Mouse (Mus musculus): ENCODE measurements at regions not wholly inside any gene's neighbourhood (a gene's known extent, or its start where the extent isn't known, plus 50 kb on each side); places are given as distances from the start of the nearest gene placed in this dataset.
A peak's percentile ranks its signal among the peaks of the same experiment; 100 is the strongest.
"Not testable (repeated sequence)": the region's sequence is repeated elsewhere in the genome, so short reads cannot be mapped to it uniquely, and the experiment has no call there.

DNA sequence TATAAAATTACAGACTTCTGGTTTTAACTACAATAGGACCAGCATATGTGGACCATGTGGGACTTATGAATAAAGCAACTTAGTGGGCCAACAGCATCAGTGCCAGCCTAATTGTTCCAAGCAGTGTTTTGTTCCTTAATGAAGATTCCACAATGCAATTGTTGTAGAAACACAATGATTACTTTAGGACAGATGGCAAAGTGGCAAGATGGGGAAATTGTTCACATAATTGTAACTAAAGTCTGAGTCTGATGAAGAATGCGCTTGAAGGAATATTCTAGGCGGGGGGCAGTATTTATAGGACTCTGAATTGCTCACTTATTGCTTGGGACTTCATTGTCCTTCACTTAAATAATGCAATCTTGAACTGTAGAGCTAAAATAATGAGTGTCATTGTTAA, 253.4 kb upstream of the Kcnj3 start:
- ATAC-seq (ENCODE audit: low FRiP score) = no peak
- H3K4me1 ChIP-seq (replicated peaks) = no peaks in the 10 kb centered on the region
- no peaks in the 10 kb centered on the region for H3K36me3 ChIP-seq
- H3K4me3 ChIP-seq = no peak overlapping the region
- no peak overlapping the region for H3K9ac ChIP-seq
- 70% methylated on average over 2 of the region's 2 CpGs for WGBS
- no peak overlapping the region for H3K27ac ChIP-seq
- no peaks in the 10 kb centered on the region for H3K9me3 ChIP-seq
- no peak overlapping the region for H3K4me2 ChIP-seq
- H3K27me3 ChIP-seq = no peaks in the 10 kb centered on the region

GRCm38 (mm10) chr2:55206891-55207290, 228.9 kb upstream of the Kcnj3 start:
- no peaks in the 10 kb centered on the region for H3K27me3 ChIP-seq
- H3K27ac ChIP-seq = no peak overlapping the region
- H3K4me1 ChIP-seq (replicated peaks) = no peaks in the 10 kb centered on the region
- ATAC-seq (ENCODE audit: low FRiP score) = no peak
- H3K4me2 ChIP-seq = no peak overlapping the region
- no peaks in the 10 kb centered on the region for H3K9me3 ChIP-seq
- whole genome bisulfite sequencing = 86% methylated on average over 1 of the region's 1 CpGs
- no peak overlapping the region for H3K9ac ChIP-seq
- H3K36me3 ChIP-seq = no peaks in the 10 kb centered on the region
- no peak overlapping the region for H3K4me3 ChIP-seq

DNA sequence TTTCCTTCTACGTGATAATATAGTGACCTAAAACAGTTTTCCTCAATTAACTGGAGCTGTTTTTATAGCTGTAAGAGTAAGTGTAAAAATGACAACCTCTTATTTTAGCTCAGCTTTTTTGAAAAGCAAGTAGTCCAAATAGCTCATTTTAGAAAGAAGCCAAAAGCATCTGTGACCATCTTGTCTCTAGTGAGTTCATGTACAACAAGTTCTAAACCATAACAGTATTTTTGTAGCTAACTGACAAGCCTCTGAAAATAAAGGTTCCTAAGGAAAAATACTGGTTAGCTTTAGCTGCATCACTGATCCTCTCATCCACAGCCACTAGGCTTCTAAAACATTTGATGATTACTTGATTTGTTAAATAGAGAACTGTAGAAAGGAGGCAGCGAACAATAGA, 227.2 kb upstream of the Kcnj3 start:
- Histone ChIP-seq H3K4me3 (no peak overlapping the region), H3K9me3 (no peaks in the 10 kb centered on the region), H3K27me3 (no peaks in the 10 kb centered on the region), H3K27ac (no peak overlapping the region), H3K4me1 (replicated peaks) (no peaks in the 10 kb centered on the region), H3K9ac (no peak overlapping the region), H3K4me2 (no peak overlapping the region), H3K36me3 (no peaks in the 10 kb centered on the region)
- WGBS = 92% methylated on average over 2 of the region's 2 CpGs
- ATAC-seq (ENCODE audit: low FRiP score) = no peak

- H3K27ac ChIP-seq = no peak overlapping the region
- H3K4me2 ChIP-seq = no peak overlapping the region
- no peaks in the 10 kb centered on the region for H3K9me3 ChIP-seq
- H3K4me3 ChIP-seq = no peak overlapping the region
- H3K4me1 ChIP-seq (replicated peaks) = no peaks in the 10 kb centered on the region
- ATAC-seq (ENCODE audit: low FRiP score) = no peak
- H3K9ac ChIP-seq = no peak overlapping the region
- no peaks in the 10 kb centered on the region for H3K36me3 ChIP-seq
- 56% methylated on average over 3 of the region's 3 CpGs for WGBS
- H3K27me3 ChIP-seq = no peaks in the 10 kb centered on the region
Observed at GRCm38 (mm10) chr2:55209848-55210390, 225.9 kb upstream of the Kcnj3 start.

DNA sequence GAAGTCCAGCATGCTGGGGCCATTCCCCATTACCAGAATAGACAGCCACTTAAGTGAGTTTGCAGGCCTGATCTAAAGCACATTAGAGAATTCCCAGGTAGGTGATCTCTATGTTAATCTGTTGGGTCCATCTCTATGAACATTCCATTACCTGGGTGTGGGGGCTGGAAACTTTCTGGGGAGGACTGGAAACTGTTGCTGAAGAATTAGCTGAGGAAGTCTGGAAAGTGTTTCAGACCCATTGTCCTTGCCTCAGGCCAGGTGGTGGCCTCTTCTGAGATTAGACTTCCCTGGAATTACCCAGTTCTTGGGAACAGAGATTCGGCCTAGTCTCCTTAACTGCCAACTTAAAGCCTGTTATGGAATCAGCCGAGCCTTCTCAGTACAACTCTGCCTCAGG, 224.5 kb upstream of the Kcnj3 start:
- Histone ChIP-seq H3K4me3 (no peak overlapping the region), H3K36me3 (no peaks in the 10 kb centered on the region), H3K27me3 (no peaks in the 10 kb centered on the region), H3K9me3 (no peaks in the 10 kb centered on the region), H3K9ac (no peak overlapping the region), H3K4me2 (no peak overlapping the region), H3K4me1 (replicated peaks) (no peaks in the 10 kb centered on the region), H3K27ac (no peak overlapping the region)
- WGBS = 94% methylated on average over 2 of the region's 2 CpGs
- ATAC-seq (ENCODE audit: low FRiP score) = no peak

DNA sequence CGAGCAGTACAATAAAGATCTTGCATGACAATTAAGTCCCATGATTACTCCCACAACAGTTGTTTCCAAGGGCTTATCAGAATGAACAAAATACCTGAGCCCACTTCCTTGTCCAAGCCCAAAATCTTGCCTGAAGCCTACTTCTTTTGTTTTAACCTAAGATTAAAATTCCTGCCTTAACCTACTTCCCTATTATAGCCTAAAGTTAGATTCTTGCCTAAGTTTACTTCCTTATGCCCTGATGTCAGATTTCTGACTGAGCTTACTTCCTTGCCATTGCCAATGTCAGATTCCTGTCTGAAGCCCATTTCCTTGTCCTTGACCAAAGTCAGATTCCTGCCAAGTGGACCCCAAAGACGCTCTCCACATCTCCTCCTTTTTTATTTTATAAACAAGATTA, 213.7 kb upstream of the Kcnj3 start:
- Histone ChIP-seq H3K9me3 (no peaks in the 10 kb centered on the region), H3K27ac (no peak overlapping the region), H3K4me3 (no peak overlapping the region), H3K27me3 (no peaks in the 10 kb centered on the region), H3K4me1 (replicated peaks) (no peaks in the 10 kb centered on the region), H3K9ac (no peak overlapping the region), H3K4me2 (no peak overlapping the region), H3K36me3 (no peaks in the 10 kb centered on the region)
- WGBS = 78% methylated on average over 2 of the region's 2 CpGs
- ATAC-seq (ENCODE audit: low FRiP score) = no peak

DNA sequence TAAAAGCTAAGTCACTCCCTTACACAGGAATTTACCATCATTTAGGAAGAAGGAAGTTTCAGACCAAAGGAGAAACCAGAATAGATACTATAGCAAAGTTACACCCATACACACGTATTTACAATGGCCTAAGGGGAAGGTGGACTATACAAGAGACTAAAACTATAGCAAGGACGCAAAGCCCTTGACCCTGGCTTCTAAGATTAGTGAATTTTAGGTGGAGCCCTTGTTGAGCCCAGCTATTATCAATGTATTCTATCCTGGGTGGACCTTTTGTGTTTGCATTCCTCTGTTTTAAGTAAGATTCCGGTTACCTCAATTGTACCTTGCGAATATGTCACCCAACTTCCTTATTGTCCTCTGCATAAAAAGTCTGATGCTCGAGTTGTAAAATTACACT, 213.0 kb upstream of the Kcnj3 start:
- H3K36me3 ChIP-seq; H3K27me3 ChIP-seq; H3K27ac ChIP-seq; H3K4me2 ChIP-seq; H3K4me3 ChIP-seq; ATAC-seq (ENCODE audit: low FRiP score); H3K9me3 ChIP-seq; H3K4me1 ChIP-seq (replicated peaks); H3K9ac ChIP-seq: not testable (repeated sequence)
- 91% methylated on average over 5 of the region's 5 CpGs for whole genome bisulfite sequencing

DNA sequence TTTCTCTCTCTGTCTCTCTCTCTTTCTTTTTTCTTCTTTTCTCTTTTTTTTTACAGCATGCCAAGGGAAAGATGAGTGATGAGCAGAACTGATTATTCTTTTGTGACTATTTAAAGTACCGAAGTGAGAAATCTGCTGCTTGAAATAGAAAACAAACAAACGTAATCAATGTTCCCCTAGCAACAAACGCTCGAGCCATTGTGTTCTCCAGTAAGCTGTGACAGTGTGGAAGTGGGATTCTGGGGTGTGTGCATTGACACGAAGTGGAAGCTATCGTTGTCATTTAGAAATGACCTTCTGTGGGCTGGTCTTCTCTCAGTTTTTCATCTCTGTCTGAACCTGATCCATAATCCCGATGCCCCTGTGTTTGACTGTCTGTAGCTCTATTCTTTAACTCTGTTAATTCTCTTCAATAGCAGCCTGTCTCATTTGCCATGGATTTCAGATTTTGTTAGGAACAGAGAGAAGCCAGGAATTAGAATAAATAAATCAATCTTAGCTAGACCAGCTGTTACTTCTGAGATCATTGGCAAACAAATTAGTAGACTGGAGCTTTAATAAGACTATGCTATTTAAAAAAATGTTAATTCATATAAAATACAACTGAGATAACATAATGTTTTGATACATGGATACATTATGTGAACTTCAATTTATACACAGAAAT, 207.5 kb upstream of the Kcnj3 start:
- no peak for ATAC-seq (ENCODE audit: low FRiP score)

DNA sequence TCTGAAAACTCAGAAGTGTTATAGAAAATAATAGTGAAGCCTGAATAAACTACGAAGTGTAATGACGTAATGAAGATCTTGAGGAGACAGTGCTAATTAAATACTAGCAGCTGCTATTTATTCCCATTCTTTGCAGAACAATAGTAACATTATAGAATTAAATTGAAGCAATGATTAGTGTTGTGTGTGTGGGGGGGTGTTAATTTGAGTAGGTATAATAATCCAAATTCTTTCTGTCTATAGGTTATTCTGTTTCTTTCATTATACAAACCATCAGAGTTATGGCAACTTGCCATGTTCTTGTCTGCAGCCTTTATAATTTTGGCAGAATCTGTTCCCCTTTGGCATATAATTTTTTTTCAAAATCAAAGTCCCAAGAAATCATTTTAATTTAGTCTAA, 203.9 kb upstream of the Kcnj3 start:
- no peaks in the 10 kb centered on the region for H3K27me3 ChIP-seq
- H3K4me3 ChIP-seq = no peak overlapping the region
- H3K4me2 ChIP-seq = no peak overlapping the region
- no peaks in the 10 kb centered on the region for H3K36me3 ChIP-seq
- no peaks in the 10 kb centered on the region for H3K9me3 ChIP-seq
- whole genome bisulfite sequencing = 84% methylated on average over 2 of the region's 2 CpGs
- H3K4me1 ChIP-seq (replicated peaks) = no peaks in the 10 kb centered on the region
- no peak overlapping the region for H3K9ac ChIP-seq
- no peak overlapping the region for H3K27ac ChIP-seq
- no peak for ATAC-seq (ENCODE audit: low FRiP score)

More for the DNA sequence above, 207.5 kb upstream of the Kcnj3 start:
- H3K4me3 ChIP-seq = no peak overlapping the region
- H3K36me3 ChIP-seq = no peaks in the 10 kb centered on the region
- no peak overlapping the region for H3K27ac ChIP-seq
- no peaks in the 10 kb centered on the region for H3K4me1 ChIP-seq (replicated peaks)
- no peaks in the 10 kb centered on the region for H3K9me3 ChIP-seq
- WGBS = 51% methylated on average over 7 of the region's 7 CpGs
- no peak overlapping the region for H3K4me2 ChIP-seq
- no peaks in the 10 kb centered on the region for H3K27me3 ChIP-seq
- H3K9ac ChIP-seq = no peak overlapping the region

DNA sequence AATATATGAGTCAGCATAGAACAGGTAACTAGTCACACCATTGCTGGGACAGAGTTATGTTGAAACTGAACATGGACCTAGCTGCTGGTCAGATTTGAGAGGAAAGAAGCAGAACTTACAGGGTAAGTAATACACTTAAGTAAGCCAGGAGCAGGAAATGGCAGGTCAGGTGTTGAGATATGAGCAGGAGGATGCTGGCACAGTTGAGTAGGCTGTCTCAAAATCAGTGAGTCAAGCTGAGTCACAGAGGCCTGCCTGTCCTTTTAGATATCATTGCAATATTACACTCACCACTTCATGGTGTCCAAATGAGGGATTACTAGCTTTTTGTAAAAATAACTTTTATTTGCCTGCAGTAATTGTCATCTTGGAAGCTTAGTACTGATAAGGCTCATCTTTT, 182.6 kb upstream of the Kcnj3 start:
- no peaks in the 10 kb centered on the region for H3K4me1 ChIP-seq (replicated peaks)
- H3K9me3 ChIP-seq = no peaks in the 10 kb centered on the region
- H3K27me3 ChIP-seq = no peaks in the 10 kb centered on the region
- H3K4me2 ChIP-seq = no peak overlapping the region
- H3K4me3 ChIP-seq = no peak overlapping the region
- H3K27ac ChIP-seq = no peak overlapping the region
- no peaks in the 10 kb centered on the region for H3K36me3 ChIP-seq
- no peak for ATAC-seq (ENCODE audit: low FRiP score)
- H3K9ac ChIP-seq = no peak overlapping the region

GRCm38 (mm10) chr2:55262721-55263278, 173.0 kb upstream of the Kcnj3 start:
- H3K27ac ChIP-seq = peak overlapping the region; percentile 8; the same call in 1 of the 2 replicates
- H3K27me3 ChIP-seq = no peaks in the 10 kb centered on the region
- 0 out of 2 replicates have a peak, but pooled peaks have one; percentile 32 for ATAC-seq (ENCODE audit: low FRiP score)
- H3K4me3 ChIP-seq = no peak overlapping the region
- WGBS = 73% methylated on average over 1 of the region's 1 CpGs
- H3K4me2 ChIP-seq = no peak overlapping the region
- H3K9me3 ChIP-seq = no peaks in the 10 kb centered on the region
- peaks cover 6% of the 10 kb centered on the region; the same call in 1 of the 2 replicates for H3K4me1 ChIP-seq (replicated peaks)
- no peak overlapping the region for H3K9ac ChIP-seq
- no peaks in the 10 kb centered on the region for H3K36me3 ChIP-seq

- Histone ChIP-seq H3K4me3 (no peak overlapping the region), H3K36me3 (no peaks in the 10 kb centered on the region), H3K4me1 (replicated peaks) (peaks cover 6% of the 10 kb centered on the region; the same call in 1 of the 2 replicates), H3K9me3 (no peaks in the 10 kb centered on the region), H3K4me2 (no peak overlapping the region), H3K27ac (no peak overlapping the region), H3K9ac (no peak overlapping the region), H3K27me3 (no peaks in the 10 kb centered on the region)
- ATAC-seq (ENCODE audit: low FRiP score) = peak; percentile 69
- WGBS = 64% methylated on average over 1 of the region's 2 CpGs
Observed at GRCm38 (mm10) chr2:55263847-55264449, 171.8 kb upstream of the Kcnj3 start.

DNA sequence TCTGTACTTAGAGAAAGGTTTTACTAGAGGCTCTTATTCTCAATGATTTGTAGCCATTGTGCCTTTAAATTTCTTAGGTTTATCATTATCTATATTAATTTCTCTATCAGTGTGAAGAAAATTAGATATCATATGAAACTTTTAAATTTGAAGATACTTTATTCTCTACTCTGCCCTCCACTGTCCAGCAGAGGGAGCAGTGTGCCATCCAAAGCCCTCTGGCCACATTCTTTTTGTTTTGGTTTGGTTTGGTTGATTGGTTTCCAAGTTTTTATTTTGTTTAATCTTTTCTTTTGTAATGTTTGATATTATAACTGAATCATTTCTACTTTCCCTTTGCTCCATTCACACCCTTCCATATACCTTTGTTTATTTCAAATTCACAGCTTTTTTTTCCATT, 129.4 kb upstream of the Kcnj3 start:
- Histone ChIP-seq H3K27ac (no peak overlapping the region), H3K27me3 (no peaks in the 10 kb centered on the region), H3K4me2 (no peak overlapping the region), H3K4me1 (replicated peaks) (no peaks in the 10 kb centered on the region), H3K9ac (no peak overlapping the region), H3K36me3 (no peaks in the 10 kb centered on the region), H3K4me3 (no peak overlapping the region), H3K9me3 (no peaks in the 10 kb centered on the region)
- ATAC-seq (ENCODE audit: low FRiP score) = no peak

Measured in hindbrain, embryonic 13.5 days (tissue).